Mouse (Mus musculus): ENCODE measurements around the gene Dlg5. TPM values are rescaled to one million over a fixed set of nuclear protein-coding genes. Genes with fewer than 3 reads are reported as not detected.
A peak's percentile ranks its signal among the peaks of the same experiment; 100 is the strongest.

Dlg5 gene
- total RNA-seq (2021) (10 to 100 TPM; 44.5 to 48.6 TPM), polyA plus RNA-seq (2012; rRNA removed) (65.2 and 72.1 TPM in 2 replicates)
- long read RNA-seq, partial matches to known transcripts: 7 of 8 reads
- long read RNA-seq, other reads (novel, unspliced or antisense): 1 of 8 reads

DNA sequence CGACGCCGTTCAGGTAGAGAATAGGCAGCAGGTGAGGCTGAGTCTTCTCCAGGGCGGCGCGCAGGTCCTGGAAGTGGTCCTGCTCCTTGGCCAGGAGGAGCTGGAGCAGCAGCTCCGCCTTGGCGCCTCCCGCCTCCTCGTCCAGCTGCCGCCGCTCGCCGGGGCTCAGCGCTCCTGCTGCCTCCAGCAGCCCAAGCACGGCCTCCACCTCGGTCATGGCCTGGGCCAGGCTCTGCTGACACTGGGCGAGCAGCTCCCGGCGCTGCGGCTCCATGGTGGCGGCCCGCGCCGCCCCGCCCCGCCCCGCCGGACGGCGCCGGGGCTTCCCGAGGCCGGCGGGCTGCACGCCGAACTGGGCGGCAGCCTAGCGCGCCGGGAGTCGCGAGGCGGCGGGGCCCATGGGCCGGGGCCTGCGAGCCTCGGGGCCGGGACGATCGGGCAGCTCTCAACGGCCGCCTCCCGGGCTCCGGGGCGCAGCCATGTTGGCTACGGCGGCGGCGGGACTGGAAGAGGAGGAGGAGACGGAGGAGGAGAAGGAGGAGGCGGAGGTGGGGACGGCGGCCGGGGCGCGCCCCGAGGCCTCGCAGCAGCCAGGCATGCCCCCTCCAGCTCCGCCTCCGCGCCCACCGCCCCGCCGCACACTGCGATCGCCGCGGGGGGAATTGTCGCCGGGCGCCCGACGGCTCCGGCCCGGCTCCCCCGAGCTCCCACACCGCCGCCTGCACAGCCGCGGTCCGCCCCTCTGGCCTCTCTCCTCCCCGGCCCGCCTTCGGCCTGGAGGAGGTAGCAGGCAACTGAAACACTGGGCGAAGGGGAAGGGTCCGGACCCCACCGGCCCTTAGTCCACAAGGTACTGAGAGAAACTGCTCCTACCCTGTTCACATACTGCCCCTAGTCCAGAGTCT, at the start of gene Dlg5:
Gene Dlg5 (minus strand): TSS at position 744 of the 905 bp plus-strand sequence.
- DNase-seq: peak; percentile 87

DNA sequence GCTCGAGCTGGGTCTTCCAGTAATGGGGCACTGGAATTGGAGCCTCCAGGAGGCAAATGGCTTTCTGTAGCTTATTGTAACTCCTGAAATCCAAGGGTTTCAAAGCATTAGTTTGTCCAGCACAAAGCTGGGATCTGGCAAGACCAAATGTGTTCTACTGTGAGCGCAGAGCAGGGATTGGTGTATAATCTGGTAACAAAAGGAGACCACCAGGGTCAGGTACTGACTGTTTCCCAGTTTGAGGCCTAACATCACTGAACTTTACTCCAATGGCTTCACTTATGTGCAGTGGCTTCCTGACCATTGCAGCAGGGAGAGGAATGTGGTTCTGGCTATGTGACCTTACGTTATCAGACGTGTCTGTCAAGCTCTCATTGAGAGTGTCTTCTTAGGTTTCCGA, 47.9 kb upstream of the Dlg5 start:
- DNase-seq: no peak

DNA sequence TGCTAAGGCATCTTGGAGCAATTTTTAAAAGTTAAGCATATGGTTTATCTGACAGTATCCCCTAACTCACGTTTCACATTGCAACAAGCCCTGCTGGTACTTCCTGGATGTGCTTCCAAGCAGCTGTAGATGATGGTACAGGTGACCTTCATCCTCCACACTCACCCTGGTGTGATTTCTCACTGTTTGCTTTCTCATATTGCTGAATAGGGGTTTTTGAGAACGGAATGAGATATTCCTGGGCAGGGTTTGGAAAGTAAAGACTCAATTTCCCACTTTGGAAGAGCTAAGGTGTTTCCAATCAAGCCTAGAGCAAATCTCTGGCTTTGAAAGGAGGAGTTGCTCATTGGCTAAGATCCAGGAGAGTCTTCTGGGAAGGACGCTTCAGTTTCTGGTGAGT, 47.2 kb upstream of the Dlg5 start, which contains the start of gene E330034G19Rik:
Gene E330034G19Rik (plus strand): TSS at position 301 of the 400 bp plus-strand sequence.
- DNase-seq: no peak

DNA sequence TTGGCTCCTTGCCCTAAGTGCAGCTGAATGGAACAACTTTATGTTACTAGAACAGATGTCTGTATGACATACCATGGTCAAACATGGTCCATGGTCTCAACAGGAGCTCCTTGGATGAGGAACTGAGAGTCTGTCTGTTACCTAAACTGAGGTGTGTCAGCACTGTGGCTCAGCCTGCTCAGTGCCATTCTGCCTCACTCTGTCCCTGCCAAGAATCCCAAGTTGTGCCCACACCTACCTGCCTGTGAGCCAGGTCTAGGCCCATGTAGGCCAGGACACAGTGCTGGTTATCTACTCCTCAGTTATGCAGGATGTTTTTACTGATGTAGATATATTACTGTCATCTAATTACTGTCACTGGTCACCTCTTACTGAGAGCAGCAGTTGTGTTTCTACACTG, 45.0 kb upstream of the Dlg5 start:
- DNase-seq: no peak

DNA sequence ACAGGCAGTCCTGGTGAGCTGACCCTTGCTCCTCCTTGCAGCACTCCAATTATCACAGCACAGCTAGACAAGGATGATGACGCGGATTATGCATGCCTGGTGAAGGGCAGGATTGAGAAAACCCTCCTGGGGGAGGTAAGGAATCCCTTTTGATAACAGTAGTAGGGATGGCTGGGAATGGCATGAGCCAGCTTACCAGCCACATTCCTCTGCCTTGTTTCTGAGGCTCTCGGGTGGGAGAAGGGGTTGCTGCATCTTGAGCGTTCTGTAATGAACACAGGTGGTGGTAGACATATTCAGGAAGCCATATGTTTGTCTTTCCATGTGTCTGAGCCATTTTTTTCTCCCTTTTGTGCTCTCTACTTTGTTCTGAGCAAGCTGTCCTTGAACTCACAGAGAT, 40.4 kb upstream of the Dlg5 start:
- DNase-seq: no peak

DNA sequence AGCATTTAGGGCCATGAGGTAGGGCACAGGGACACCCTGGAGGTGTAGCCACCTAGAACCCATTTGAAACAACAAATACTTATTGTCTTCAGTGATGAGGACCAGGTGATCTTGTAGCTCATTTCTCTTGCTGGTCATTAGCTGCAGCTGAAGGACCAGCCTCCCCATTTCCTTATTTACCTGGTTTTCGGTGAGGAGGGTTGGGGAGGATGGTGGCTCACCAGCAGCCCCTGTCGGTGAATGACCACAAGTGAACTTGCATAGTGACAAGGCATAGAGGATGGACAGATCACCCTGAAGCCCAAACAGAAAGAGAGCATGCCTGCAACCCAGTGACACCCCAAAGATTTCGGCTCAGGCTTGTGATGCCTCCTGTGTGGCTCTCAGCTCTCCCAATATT, 36.6 kb upstream of the Dlg5 start:
- no peak for DNase-seq

DNA sequence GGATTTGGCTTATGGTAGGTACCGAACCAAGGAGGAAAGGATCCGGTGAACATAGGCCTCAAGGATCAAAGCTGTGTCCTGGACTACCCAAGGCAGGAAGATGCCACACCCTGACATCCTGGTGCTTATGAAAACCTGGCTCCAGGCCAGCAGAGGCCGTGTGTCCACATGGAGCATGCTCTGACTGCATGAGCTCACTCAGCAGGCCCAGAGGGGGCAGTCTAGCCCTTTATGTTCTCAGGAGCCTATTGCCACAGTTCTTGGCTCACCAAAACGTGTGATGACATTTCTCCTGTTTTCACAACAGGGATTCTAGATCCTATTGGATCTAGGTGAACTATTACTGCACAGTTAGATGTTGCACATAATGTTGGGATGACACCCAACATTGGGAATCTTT, 35.6 kb upstream of the Dlg5 start:
- no peak for DNase-seq

DNA sequence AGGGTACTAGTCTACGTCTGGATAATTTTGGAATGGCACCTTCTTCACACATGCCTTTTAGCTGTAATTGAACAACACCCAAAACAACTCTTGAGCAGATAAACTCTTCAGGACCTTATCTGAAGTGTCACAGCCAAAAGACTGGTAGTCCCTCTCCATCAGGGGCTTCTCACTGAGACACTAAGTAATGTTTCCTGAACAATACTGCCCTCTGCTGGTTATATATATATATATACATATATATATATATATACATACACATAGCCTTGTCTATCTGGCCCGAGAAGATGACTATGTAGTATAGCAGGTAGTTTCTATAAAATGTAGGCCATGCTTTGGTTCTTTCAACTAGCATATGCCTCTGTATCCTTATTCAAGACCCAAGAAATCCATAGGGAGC, 29.8 kb upstream of the Dlg5 start:
- no peak for DNase-seq

DNA sequence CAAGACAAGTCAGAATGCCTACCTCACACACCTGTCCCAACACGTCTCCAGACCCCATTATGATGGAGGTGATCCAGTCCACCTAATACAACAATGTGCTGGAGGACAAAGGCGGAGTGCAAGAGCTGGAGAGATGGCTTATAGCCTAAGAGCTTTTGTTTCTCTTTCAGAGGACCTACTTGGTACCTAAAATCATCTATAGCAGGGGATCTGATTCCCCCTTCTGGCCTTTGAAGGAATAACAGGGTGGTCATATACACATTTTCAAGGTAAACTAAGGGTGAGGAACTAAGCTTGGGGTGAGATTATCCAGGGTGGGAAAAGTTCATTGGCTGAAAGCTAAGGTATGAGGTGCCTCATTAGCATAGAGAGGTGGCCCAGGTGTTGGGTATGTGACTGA, 27.9 kb upstream of the Dlg5 start:
- peak; percentile 29 for DNase-seq

DNA sequence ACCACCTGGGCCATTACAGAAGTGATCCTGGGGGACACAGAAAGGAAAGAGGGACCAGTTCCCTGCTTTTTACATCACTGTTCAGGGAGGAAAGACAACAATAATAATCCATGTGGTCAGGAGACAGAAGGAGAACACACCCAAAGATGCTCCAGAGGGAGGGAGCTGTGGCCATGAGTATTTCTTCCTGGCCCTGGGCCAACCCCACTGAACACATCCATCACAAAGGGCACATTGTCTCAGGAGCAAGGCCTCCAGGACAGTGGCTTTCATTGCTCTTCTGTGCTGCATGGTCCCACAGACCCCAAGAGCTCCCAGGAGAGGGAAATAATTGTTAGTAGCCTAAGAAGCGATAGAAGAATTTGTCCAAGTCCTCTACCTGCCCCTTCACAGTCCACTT, 23.9 kb upstream of the Dlg5 start:
- DNase-seq: no peak

DNA sequence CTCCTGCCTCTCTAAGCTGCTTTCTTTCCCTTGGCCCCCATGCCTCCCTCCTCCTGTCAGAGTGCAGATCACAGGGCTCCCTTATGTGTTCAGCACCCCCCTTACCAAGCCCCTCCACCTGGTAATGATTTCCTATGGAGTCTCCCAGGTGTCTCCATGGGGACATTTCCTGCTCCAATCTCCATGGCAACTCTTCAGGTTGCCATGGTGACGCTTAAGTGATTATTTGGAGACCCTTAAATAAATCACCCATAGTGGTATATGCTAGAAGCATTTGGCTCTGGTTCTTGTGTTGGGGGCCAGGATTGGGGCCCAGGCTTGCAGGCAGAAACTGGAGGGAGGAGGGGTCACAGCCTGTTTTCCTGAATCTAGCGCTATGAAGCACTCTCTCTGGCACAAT, 17.2 kb upstream of the Dlg5 start:
- no peak for DNase-seq

DNA sequence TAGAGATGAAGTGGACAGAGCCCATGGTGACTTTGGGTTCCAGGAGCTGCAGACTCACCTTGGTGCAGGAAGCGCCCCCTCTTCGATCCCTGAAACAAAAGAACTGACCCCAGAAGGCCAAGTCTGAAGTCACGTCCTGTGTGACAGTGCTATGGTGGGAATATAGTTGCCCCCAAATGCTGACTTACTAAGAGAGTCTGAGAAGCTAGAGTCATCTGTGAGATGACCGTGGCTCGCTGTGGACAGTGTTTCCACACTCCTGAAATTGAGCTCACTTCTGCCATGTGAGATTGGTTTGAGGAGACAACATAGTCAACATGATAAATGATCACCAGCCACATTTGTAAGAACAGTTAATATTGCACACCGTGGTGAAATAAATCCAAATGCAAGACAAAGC, 16.7 kb upstream of the Dlg5 start:
- no peak for DNase-seq

DNA sequence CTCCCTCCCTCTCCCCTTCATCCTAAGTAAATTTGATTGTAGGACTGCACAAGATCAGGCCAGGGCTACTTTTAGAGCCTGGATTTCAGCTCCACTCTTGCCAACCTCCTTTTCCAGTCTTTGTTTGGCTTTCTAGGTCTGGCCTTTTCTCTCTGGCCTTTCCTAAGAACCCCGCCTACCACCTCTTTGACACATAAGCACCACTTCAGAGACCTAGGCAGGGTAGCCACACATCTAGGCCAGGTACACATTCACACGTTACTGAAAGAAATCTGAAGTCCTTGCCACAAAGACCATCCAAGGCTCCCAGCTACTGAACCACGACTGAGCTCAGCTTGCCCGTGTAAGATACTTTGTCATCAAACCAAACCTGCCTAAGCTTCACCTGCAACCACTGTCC, 14.7 kb upstream of the Dlg5 start:
- DNase-seq: no peak

DNA sequence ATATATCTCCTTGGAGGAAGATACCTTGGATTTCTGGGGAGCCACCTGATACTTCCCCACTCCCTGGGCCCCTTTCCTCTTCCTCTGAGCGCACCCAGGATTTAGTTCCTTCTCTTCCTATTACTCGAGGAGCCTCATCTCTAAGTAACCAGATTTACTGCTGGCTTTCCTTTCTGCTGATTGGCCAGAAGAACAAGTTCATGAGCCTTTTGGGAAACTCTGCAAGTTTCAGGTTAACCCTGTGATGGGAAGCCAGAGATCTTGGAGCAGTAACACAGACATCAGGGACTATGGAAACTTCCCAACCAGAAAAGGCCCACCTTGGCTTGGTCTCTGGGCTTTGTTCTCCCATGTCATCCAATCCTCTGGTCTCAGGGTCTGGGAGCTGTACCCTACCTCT, 10.2 kb upstream of the Dlg5 start:
- DNase-seq: no peak

DNA sequence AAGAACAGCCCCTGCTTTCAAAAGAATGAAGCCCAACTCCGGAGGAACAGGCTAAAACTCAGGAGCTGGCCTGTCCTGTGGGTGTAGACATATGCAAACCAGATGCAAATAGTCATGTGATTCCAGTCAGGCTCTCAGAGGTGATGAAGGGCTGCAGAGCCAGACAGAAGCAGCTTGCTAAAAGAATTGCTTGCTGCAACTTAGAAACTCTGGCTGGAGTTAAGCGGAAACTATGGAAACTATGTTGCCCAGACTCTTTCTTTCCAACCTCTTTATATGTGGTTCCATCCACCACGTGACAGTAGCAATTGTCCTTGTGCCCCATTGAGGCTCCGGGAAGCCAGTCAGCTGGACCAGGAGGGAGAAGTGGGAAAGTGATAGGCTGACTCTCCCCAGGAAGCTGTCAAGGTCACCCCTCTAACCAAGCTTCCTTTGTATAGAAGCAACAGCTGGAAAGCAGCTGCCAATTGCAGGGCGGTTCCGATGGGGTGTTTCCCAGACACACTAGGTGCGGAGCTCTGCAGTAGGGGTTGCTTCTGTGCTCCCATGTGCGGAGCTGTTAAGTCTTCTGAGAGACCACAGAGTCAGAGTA, 8.0 kb upstream of the Dlg5 start:
- peak; percentile 35 for DNase-seq

DNA sequence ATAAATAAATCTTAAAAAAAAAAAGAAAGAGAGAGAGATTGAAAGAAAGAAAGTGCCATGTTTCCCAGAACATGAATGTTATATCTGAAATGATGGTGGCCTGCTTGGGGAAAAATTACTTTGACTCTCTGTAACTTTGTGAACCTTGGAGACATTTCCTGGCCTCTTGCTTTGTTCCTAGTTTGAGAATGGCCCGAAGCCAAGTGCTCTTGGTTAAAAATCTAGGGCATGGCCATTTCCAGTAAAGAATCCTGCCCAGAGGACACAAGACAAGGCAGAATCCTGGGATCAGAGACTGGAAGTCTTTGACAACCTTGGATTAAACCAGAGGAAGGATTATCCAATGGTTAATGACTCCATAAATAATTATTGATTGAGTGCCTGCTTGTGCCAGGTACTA, 5.6 kb upstream of the Dlg5 start:
- DNase-seq: peak; percentile 45

DNA sequence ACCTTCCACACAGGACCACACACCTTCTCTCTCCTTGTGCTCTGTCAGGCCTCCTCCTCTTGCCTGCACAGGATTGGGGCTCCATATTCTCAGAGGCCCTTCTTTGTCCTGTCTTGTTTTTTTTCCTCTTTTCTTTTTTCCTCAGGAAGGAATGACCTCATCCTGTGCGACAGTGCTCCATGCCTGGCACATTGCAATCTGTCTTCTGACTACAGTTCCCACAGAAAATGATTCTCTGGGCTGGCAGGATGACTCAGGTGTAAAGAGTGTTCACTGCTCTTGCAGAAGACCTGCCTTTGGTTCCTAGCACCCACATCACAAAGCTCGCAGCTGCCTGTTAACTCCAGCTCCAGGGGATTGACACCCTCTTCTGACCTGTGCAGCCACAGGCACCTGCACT, 4.2 kb upstream of the Dlg5 start:
- peak; percentile 52 for DNase-seq

DNA sequence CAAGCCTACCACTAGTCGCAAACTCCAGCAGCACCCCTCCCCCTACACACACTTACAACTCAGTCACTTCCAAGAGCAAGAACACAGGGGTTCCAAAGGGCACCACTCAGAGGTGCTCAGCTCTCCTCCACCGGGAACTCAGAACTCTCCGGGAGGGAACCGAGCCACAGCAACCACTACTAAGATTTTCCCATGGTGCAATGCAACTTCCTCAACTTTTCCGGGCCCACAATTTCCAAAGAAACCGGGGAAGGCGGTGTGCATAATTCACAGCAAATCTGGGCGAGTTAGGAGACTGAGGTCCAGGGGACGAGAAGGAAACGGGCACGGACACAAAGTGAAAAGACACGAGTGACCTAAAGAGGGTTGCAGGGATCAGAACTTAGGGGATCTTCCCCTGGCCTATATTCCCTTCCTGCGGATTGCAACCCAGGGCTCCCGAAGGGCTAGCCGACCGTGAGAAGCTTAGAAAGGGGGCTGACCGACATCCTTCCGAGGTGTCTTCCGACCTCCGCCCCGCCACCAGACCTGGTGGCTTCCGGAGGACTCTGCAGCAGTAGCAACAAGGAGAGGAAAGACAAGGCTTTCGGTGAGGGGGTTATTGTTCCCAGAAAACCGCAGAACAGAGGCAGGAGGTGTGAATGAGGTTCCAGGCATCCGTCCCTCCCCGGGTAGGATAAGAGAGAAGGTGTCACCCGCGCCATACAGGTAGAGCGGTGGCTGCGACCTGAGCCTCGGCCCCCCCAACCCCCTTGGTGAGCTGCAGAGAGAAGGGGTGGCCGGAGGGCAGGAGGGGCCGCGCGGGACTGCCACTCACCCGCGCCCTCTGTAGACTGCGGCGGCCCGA, 1.2 kb downstream of the Dlg5 start:
- peak; percentile 67 for DNase-seq

DNA sequence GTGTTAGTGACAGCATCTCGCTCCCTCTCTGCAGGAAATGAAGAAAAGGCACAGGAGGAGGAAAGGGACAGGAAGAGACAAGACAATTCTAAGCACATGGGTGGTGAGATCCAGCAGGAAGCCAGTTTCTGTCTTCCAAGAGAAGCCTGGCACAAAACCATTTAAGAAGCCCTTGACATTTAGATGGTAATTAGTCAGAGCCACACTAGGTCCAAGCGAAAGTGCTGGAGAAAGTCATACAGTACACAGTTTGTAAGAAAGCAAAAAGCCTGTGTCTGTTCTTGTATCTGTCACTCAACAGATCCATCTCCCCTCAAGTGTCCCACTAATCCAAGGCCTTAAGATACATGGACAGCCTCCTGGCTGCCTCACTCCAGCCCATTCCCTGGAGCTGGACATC, 3.7 kb downstream of the Dlg5 start:
- peak; percentile 62 for DNase-seq

DNA sequence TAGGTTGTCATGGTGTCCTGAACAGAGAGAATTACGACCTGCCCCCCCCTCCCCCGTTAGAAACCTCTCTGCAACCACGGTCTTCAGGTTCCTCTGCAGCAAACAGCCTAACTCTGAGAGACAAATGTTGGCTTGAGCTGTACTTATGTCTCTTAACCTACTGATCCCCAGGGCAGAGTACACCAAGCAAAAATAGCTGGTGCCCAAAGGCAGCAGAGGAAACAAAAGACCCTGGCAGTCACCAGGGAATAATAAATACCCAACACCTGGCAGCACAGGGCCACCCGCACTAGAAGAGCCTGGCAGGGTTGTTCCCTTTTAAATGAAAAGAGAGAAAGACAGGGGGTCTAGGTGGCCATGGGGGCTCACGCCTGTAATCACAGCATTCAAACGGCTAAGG, 4.9 kb downstream of the Dlg5 start:
- DNase-seq: no peak

DNA sequence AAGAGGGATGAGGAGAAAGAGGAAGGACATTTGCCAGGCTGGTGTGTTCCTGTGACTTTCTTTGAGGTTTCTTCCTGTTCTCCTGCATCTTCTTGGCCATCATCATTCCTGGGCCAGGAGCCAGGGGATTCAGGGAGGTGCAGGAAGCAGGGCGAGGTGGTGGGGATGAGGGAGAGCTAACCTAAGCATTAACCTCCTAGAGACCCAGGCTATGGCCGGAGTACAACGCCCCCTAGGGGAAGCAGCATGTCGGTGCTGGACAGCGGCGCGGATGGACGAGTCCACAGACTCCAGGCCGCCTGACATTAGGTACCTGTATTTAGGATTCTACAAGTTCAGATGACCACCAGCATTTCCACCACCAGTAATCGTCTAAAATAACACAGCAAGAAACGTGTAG, 6.1 kb downstream of the Dlg5 start:
- no peak for DNase-seq

DNA sequence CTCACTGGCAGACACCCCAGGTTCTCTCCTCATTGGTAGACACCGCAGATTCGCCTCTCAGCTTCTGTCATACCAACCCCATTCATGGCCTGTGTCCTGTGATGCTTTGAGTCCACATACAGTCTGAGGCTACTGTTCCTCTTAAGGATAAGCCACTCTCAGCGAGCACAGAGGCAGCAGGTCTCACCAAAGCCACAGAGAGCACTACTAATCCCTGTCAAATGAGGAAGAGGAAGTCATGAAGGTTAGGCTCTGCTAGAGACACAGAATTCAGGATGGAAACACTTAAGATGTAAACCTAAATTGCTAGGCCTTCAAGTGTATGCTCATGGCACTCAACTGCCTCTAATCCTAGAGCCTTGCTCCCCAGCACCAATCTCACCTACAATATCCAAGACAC, 9.8 kb downstream of the Dlg5 start:
- no peak for DNase-seq

DNA sequence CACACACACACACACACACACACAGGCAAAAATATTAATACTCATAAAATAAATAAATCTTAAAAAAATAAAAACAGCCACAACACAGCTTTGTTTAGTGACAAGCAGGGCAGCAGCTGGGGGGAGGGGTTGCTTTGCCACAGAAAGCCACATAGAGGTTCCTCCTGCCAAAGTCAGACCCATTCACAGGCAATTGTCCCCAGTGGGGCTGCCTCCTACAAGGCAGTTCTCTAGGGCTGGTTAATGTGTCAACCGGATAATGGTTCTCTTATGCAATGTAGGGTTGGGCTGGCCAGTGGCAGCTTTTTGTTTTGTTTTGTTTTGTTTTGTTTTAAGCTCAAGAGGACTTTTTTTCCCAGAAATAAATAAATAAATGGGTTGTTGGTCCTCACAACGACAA, 11.3 kb downstream of the Dlg5 start:
- DNase-seq: no peak
